Mouse (Mus musculus): ENCODE results near the gene Mtg2.

GRCm38 (mm10) chr2:180047580-180047979 is 22.8 kb upstream of the Mtg2 start:
- TF ChIP-seq POLR2A (IDR thresholded peaks at IDR 0.05; ENCODE audit: insufficient read length, low read depth) (no peak), POLR2AphosphoS2 (IDR thresholded peaks at IDR 0.05; ENCODE audit: insufficient read length, low read depth) (no peak)
